Mouse (Mus musculus) left cerebral cortex, postnatal 4 days (tissue): Measurements from ENCODE around the gene Spsb3. TPM values are rescaled to one million over a fixed set of nuclear protein-coding genes. Genes with fewer than 3 reads are reported as not detected.

Experiments
- DNase-seq: peaks from one replicate; pipeline ENCODE4 v3.0.0-alpha.2; 2022
- intact Hi-C: fragments of 180-260 bp; cut with DNase I; formaldehyde crosslinking; loops from one replicate; pipeline ENCODE4 v1.15.1; 2025
- total RNA-seq, 2 experiments: library from RNA; stranded (reverse); gene quantifications; 2 replicates each; pipeline ENCODE4 v1.2.3; 2021

The Spsb3 gene
- total RNA-seq, 2 experiments from 2014 or later: 43.6 to 46.0 TPM

- no peak for DNase-seq
- intact Hi-C loops: no loop called here
These were observed 9.3 kb downstream of the Spsb3 start for GRCm38 (mm10) chr17:24895571-24896240.

- intact Hi-C loops: no loop called here
These were observed 10.0 kb downstream of the Spsb3 start, which contains the start of gene Nme3 for GRCm38 (mm10) chr17:24896241-24896992. Nme3 (plus strand) TSS chr17:24896500.

DNA sequence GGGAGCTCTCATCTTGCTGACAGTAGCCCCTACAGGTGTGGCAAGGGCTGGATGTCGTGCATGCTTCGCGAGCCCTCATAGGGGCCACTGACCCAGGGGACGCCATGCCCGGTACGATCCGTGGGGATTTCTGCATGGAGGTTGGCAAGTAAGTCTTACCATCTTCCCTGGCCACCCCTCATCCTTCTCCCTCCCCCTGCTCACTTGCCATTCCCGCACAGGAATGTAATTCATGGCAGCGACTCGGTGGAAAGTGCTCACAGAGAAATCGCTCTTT lies 10.5 kb downstream of the Spsb3 start:
- no peak for DNase-seq
- intact Hi-C loops: no loop called here

More at GRCm38 (mm10) chr17:24896241-24896992, 10.0 kb downstream of the Spsb3 start, which contains the start of gene Nme3:
- DNase-seq: peak; percentile 75

DNA sequence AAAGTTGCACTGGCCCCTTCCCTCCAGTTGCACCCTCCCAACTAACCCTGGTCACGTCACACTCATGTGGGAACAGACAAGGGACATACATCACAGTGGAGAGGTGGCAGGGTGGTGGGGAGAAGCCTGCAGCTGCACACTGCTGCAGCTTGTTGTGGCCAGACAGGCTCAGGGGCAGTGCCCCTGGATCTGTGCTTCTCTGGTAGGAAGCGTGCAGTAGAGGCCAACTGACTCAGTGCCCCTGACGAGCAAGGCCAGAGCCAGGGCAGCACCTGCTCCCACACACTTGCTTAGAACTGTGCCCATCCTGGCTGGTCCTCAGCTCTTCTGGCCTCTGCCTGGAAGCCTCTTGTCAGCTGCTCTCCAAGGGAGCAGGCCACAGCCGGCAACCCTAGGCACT lies 11.2 kb downstream of the Spsb3 start:
- no peak for DNase-seq
- intact Hi-C loops: no loop called here

DNA sequence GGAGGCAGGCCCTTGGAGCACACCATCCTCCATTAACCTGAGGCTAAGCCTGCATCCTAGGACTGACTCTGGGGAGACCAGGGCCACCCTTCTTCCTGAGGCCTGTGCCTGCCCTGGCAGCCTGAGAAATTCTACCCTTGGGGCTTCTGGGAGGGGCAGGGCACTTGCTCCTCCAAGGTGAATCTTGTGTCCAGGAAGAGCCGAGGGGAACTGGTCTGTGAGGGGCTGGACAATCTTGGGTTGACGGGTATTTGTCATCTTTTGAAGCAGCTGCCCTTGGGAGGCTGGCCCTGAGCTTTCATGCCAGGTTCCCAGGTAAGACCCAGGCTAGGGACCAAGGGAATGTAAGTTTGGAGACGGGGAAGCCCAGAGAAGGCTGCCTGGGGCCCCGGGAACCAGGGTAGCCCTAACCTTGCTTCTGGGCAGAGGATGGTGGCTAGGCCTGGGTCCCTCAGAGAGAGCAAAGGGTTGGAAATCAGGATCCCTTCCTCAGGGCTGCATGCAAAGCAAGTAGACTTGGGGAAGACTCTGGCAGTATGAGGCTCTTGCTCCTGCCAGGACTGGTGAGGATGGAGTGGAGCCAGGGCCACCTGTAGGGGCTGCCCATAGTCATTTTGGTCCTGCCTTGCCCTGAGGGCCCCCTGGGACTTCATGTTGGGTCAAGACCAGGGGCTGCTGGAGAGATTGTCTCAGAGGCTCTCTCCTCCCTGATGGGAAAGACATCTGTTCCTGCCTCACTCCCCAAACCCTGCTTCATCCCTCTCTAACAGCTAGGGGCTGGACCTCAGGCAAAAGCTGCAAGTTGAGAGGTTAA lies 11.8 kb downstream of the Spsb3 start:
- intact Hi-C loops: no loop called here
- DNase-seq: no peak

DNA sequence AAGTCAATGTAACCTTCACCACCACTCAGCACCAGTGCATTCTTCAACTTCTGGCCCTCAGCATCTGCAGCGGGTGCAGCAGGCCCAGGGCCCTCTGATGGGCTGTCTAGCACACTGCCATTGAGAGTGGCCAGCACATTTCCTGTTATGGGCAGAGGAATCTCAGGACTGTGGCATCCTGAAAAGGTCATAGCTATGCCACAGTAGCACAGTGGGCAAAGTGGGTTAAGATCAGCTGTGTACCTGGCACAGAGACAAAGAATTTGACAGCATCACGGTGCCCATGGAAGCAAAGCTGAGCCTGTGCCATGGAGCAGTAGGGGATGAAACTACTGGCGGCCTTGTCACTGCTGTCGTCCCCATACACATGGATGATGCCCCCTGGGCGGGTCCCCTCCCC lies 12.7 kb downstream of the Spsb3 start:
- no peak for DNase-seq
- intact Hi-C loops: no loop called here

DNA sequence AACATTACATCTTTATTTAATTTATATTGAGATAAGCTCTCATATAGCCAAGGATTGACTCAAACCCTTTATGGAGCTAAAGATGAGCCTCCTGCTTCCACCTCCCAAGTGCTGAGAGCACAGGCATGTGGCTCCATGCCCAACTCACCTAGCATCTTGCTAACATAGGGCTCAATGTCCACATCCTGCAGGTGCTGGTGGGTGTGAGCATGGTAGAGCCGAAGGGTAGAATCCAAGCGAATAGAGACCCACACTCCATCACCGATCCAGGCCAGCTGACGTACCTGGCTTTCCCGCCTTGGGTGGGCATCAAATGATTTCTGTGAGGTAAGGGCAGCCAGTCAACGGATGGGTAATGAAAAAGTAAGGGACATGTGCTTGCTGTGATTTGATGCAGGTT lies 13.6 kb downstream of the Spsb3 start:
- intact Hi-C loops: no loop called here
- DNase-seq: no peak

DNA sequence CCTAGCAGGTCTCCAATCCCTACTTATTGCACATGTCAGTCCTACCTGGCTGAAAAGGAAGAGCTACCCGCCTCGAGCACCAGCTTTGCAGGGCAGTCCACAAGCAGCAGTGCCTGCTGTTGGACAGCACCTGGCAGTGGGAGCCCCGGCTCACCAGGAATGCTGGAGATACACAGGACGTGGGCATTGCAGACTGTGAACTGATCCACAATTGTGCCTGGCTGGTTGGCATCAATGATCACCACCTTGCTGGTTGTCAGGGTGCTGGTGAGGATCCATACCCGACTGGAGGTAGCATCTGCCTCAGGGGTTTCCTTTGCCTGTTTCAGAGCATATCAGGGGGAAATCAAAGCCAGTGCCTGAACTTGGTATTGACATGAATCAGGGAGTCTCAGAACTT lies 15.7 kb downstream of the Spsb3 start:
- DNase-seq: no peak
- intact Hi-C loops: no loop called here

- DNase-seq: no peak
- intact Hi-C loops: no loop called here
These were observed 16.4 kb downstream of the Spsb3 start for GRCm38 (mm10) chr17:24902671-24903474.

- no peak for DNase-seq
- intact Hi-C loops: no loop called here
These were observed 17.3 kb downstream of the Spsb3 start for GRCm38 (mm10) chr17:24903767-24904166.

DNA sequence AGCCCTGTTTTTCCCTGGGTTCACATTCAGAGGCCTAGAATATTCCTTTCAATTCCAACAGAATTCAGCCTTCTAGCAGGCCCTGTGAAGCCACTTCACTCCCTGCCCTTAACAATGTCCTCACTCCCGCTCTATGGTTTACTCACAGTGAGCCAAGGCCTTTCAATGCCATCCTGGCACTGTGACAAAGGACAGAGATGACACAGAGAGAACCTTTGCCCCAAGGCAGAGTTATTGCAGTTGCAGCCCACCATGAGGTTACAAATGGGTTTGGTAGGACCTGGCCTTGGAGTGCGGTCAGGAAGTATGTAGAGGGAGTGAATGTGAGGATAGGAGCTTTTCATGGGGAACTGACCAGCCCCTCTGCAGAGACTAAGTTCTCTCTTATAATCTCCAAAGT lies 21.1 kb downstream of the Spsb3 start:
- intact Hi-C loops: no loop called here
- no peak for DNase-seq

- no peak for DNase-seq
- intact Hi-C loops: no loop called here
These were observed 27.5 kb downstream of the Spsb3 start for GRCm38 (mm10) chr17:24913984-24914383.

DNA sequence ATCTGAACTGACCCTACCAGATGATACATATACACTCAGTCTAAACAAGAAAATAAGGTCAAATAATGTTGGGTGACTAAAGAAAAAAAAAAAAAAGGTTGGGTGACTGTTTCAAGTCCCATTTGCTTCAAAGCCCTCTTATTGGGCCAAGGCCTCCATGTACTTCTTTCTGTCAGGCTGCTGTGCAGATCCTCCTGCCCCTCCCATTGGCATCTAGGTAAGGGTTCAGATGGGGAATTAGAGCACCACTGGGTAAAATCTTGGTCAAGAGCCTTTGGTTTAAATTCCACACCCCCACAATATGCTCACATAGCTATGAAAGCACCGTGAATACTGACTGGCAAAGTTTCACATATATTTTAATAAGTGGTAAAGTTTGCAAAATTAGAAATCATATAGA lies 36.8 kb downstream of the Spsb3 start:
- intact Hi-C loops: no loop called here
- no peak for DNase-seq

GRCm38 (mm10) chr17:24929506-24929905 lies 43.1 kb downstream of the Spsb3 start:
- DNase-seq: no peak
- intact Hi-C loops: no loop called here

- DNase-seq: no peak
- intact Hi-C loops: no loop called here
These were observed 46.0 kb downstream of the Spsb3 start for GRCm38 (mm10) chr17:24932431-24932830.

DNA sequence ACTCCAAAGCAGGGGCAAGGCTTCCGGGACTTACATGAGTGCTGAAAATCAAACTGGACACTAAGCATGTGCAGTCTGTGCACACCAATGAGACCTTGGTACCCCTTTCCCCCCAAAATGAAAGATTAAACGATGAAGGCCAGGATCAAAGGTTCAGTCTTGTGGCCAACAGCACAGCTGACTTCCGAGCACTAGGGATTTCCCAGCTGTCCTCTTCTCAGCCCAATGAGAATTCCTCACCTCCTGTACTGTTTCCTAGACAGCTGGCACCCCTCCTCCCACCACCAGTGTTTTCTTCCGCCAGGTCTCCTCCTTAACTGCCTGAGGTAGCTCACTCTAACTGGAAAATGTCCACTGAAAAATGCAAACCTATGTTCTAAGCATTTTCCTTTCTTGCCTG lies 46.7 kb downstream of the Spsb3 start:
- DNase-seq: no peak
- intact Hi-C loops: no loop called here

GRCm38 (mm10) chr17:24934926-24935325 lies 48.5 kb downstream of the Spsb3 start:
- no peak for DNase-seq
- intact Hi-C loops: no loop called here

- DNase-seq: no peak
- intact Hi-C loops: no loop called here
These were observed 49.2 kb downstream of the Spsb3 start for GRCm38 (mm10) chr17:24935666-24936065.

DNA sequence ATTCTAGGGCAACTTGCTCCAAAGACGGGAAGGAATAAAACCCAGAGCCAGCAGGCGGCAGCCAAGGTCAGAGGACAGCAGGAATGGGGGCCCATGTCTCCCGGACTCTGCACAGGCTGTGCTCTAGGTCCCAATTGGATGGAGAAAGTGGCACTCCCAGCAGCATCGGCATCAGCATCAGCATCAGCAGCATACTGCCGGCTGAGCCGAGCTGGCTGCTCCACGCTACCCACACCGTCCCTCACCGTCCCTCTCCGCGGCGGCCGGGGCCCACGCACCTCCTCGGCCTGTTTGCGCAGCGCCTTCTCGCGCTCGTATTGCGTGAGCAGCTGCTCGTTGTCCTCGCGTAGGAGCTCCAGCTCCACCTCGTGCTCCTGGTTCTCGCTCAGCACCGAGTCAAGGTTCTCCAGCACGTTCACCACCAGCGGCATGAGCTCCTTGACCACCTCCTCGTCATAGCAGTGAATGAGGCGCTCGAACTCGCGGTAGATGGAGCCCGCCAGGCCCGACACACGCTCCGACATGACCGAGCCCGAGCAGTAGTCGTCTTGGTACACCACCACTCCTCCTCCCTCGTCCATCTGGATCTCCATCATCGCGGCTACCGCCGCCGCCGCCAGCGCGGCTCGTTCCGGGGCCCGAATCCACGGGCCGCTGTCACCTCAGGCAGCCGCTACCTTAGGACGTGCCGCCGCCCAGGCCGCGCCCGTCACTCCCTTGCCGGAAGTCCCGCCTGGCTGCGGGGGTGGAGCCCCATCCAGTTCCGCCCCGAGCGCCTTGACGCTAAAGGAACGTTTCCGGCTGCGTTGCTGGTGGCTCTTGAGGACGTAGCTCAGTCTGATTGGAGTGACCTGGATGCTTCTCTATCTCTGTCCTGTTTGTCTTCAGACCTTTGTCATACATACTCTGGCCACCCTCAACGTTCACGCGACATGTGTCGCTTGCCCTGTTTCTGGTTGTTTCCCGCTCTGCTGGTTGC lies 50.1 kb downstream of the Spsb3 start, which contains the start of gene Mapk8ip3:
Gene Mapk8ip3 (minus strand): TSS at position 719 of the 979 bp plus-strand sequence.
- peak; percentile 95 for DNase-seq
- intact Hi-C loops: no loop called here

GRCm38 (mm10) chr17:24937266-24937665 lies 50.8 kb downstream of the Spsb3 start:
- no peak for DNase-seq
- intact Hi-C loops: no loop called here
